Mouse (Mus musculus): ENCODE measurements at regions not wholly inside any gene's neighbourhood (a gene's known extent, or its start where the extent isn't known, plus 50 kb on each side); places are given as distances from the start of the nearest gene placed in this dataset.
A peak's percentile ranks its signal among the peaks of the same experiment; 100 is the strongest.

- no peak for DNase-seq (ENCODE audit: low spot score in 2 of 2)
These were observed 57.8 kb upstream of the Cfap46 start for GRCm38 (mm10) chr7:139741246-139741903.

- DNase-seq (ENCODE audit: low spot score in 2 of 2) = peak in 1 of 2 experiments; percentile 21
These were observed 63.2 kb upstream of the Cfap46 start for GRCm38 (mm10) chr7:139746803-139747202.

- no peak for DNase-seq (ENCODE audit: low spot score in 2 of 2)
These were observed 63.9 kb upstream of the Cfap46 start for GRCm38 (mm10) chr7:139747290-139748067.

GRCm38 (mm10) chr7:139755004-139755403 is 71.4 kb upstream of the Cfap46 start:
- no peak for DNase-seq (ENCODE audit: low spot score in 2 of 2)

GRCm38 (mm10) chr7:139762522-139762921 is 71.5 kb upstream of the Adgra1 start:
- DNase-seq (ENCODE audit: low spot score in 2 of 2) = no peak

- DNase-seq (ENCODE audit: low spot score in 2 of 2) = no peak
These were observed 70.7 kb upstream of the Adgra1 start for GRCm38 (mm10) chr7:139763241-139763640.

- DNase-seq (ENCODE audit: low spot score in 2 of 2) = no peak
These were observed 67.7 kb upstream of the Adgra1 start for GRCm38 (mm10) chr7:139766296-139766695.

GRCm38 (mm10) chr7:139769167-139769566 is 64.8 kb upstream of the Adgra1 start:
- no peak for DNase-seq (ENCODE audit: low spot score in 2 of 2)

- no peak for DNase-seq (ENCODE audit: low spot score in 2 of 2)
These were observed 56.7 kb upstream of the Adgra1 start for GRCm38 (mm10) chr7:139777243-139777642.

- DNase-seq (ENCODE audit: low spot score in 2 of 2) = no peak
These were observed 54.1 kb upstream of the Adgra1 start for GRCm38 (mm10) chr7:139779876-139780275.

- DNase-seq (ENCODE audit: low spot score in 2 of 2) = no peak
These were observed 52.5 kb upstream of the Adgra1 start for GRCm38 (mm10) chr7:139781513-139781912.
